Mouse (Mus musculus): ENCODE results near the gene Colec11. TPM values are rescaled to one million over a fixed set of nuclear protein-coding genes. Genes with fewer than 3 reads are reported as not detected.

The Colec11 gene
- polyA plus RNA-seq, 1 experiment from 2014 or later = not detected

DNA sequence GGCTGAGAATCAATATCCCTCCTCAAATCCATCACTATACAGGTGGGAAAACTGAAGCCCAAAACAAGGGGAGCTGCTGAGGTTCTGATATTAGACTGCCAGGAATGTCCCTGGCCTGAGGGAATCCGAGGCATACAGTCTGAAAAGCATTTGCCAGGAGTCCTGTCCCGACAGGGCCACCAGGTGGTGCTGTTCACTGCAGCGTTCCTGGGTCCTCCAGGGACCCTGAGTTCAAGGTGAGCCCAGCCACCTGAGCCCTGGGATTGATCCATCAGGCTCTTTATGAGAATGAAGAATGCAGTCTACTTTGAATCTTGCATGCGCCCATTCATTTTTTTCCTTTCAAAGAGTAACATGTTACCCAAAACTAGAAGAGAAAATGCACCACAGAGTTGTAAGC is 44.0 kb downstream of the Colec11 start:
- 32% methylated on average over 4 of the region's 4 CpGs for WGBS
- no peak overlapping the region for H3K27ac ChIP-seq (replicated peaks; ENCODE audit: low read depth, low read length)
- no peak overlapping the region for H3K4me2 ChIP-seq (ENCODE audit: low read depth, low read length)
- ATAC-seq (replicated peaks; ENCODE audit: insufficient number of reproducible peaks, low FRiP score, low TSS enrichment, low read depth) (no peak), DNase-seq (ENCODE audit: low spot score) (peak; percentile 39)
- H3K4me3 ChIP-seq (ENCODE audit: low read depth, low read length) = no peak overlapping the region
- H3K9me3 ChIP-seq (replicated peaks; ENCODE audit: control insufficient read depth, low read length) = no peaks in the 10 kb centered on the region
- no peaks in the 10 kb centered on the region for H3K4me1 ChIP-seq (ENCODE audit: control insufficient read depth, insufficient read depth, low read length)
- no peak overlapping the region for H3K9ac ChIP-seq (replicated peaks; ENCODE audit: low read length)
- H3K36me3 ChIP-seq (replicated peaks; ENCODE audit: control insufficient read depth, insufficient read depth, low read depth, low read length) = no peaks in the 10 kb centered on the region
- no peaks in the 10 kb centered on the region for H3K27me3 ChIP-seq (ENCODE audit: control insufficient read depth, insufficient read depth, low read length)

DNA sequence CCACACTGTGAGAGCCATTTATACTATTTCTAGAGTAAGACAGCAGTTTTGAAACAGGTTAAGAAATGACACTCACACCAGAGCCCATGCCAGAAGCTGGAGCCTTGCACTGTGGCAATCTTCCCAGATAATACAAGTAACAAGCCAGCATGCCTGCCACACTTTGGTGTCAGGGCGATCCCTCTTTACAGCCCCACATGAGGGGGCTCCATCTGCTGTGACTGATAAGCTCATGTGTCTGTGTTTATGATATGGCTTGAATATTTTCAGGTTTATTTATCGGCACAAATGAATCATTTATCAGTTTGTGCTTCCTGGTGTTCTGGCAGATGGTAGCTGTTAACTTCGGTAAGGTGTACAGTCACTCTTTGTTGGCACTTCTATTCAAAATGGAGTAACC is 45.0 kb downstream of the Colec11 start:
- ATAC-seq (replicated peaks; ENCODE audit: insufficient number of reproducible peaks, low FRiP score, low TSS enrichment, low read depth) = no peak
- Histone ChIP-seq H3K9ac (replicated peaks; ENCODE audit: low read length) (no peak overlapping the region), H3K4me3 (ENCODE audit: low read depth, low read length) (no peak overlapping the region), H3K4me1 (ENCODE audit: control insufficient read depth, insufficient read depth, low read length) (no peaks in the 10 kb centered on the region), H3K27me3 (ENCODE audit: control insufficient read depth, insufficient read depth, low read length) (no peaks in the 10 kb centered on the region), H3K9me3 (replicated peaks; ENCODE audit: control insufficient read depth, low read length) (no peaks in the 10 kb centered on the region), H3K27ac (replicated peaks; ENCODE audit: low read depth, low read length) (no peak overlapping the region), H3K4me2 (ENCODE audit: low read depth, low read length) (no peak overlapping the region), H3K36me3 (replicated peaks; ENCODE audit: control insufficient read depth, insufficient read depth, low read depth, low read length) (no peaks in the 10 kb centered on the region)
- no peak for DNase-seq (ENCODE audit: low spot score)
- WGBS = 85% methylated on average over 3 of the region's 3 CpGs

GRCm38 (mm10) chr12:28575366-28576070 is 47.7 kb downstream of the Colec11 start:
- H3K36me3 ChIP-seq (replicated peaks; ENCODE audit: control insufficient read depth, insufficient read depth, low read depth, low read length) = no peaks in the 10 kb centered on the region
- H3K4me1 ChIP-seq (ENCODE audit: control insufficient read depth, insufficient read depth, low read length) = no peaks in the 10 kb centered on the region
- H3K9me3 ChIP-seq (replicated peaks; ENCODE audit: control insufficient read depth, low read length) = no peaks in the 10 kb centered on the region
- H3K4me3 ChIP-seq (ENCODE audit: low read depth, low read length) = no peak overlapping the region
- no peak overlapping the region for H3K27ac ChIP-seq (replicated peaks; ENCODE audit: low read depth, low read length)
- H3K9ac ChIP-seq (replicated peaks; ENCODE audit: low read length) = no peak overlapping the region
- ATAC-seq (replicated peaks; ENCODE audit: insufficient number of reproducible peaks, low FRiP score, low TSS enrichment, low read depth) (no peak), DNase-seq (ENCODE audit: low spot score) (no peak)
- H3K27me3 ChIP-seq (ENCODE audit: control insufficient read depth, insufficient read depth, low read length) = no peaks in the 10 kb centered on the region
- H3K4me2 ChIP-seq (ENCODE audit: low read depth, low read length) = no peak overlapping the region
- WGBS = 74% methylated on average over 6 of the region's 6 CpGs

DNA sequence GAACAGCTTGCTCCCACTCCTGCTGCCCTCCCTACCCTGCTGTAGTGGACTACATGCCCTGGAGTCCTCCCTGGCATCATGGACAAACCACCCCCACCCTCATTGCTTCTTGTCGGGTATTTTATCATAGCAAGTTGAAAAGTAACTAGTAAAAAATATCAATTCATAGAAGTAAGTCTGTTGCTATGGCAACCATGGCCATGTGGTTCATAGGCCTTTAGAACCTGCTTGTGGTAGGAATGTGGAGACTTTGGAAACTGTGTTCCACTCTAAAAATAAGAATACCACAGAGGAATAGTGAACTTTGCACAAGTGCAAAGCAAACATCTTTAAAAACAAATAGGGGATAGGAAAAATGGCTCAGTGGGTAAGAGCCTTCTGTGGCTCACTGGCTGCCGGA is 50.9 kb downstream of the Colec11 start:
- Histone ChIP-seq H3K4me2 (ENCODE audit: low read depth, low read length) (no peak overlapping the region), H3K27me3 (ENCODE audit: control insufficient read depth, insufficient read depth, low read length) (no peaks in the 10 kb centered on the region), H3K27ac (replicated peaks; ENCODE audit: low read depth, low read length) (no peak overlapping the region), H3K36me3 (replicated peaks; ENCODE audit: control insufficient read depth, insufficient read depth, low read depth, low read length) (no peaks in the 10 kb centered on the region), H3K9me3 (replicated peaks; ENCODE audit: control insufficient read depth, low read length) (no peaks in the 10 kb centered on the region), H3K9ac (replicated peaks; ENCODE audit: low read length) (no peak overlapping the region), H3K4me3 (ENCODE audit: low read depth, low read length) (no peak overlapping the region), H3K4me1 (ENCODE audit: control insufficient read depth, insufficient read depth, low read length) (no peaks in the 10 kb centered on the region)
- 89% methylated on average over 2 of the region's 2 CpGs for WGBS
- no peak for DNase-seq (ENCODE audit: low spot score)
- ATAC-seq (replicated peaks; ENCODE audit: insufficient number of reproducible peaks, low FRiP score, low TSS enrichment, low read depth) = no peak

- no peak for DNase-seq (ENCODE audit: low spot score)
- H3K4me3 ChIP-seq (ENCODE audit: low read depth, low read length) = no peak within 1 kb of the TSS
- H3K27ac ChIP-seq (replicated peaks; ENCODE audit: low read depth, low read length) = no peak within 1 kb of the TSS
- H3K36me3 ChIP-seq (replicated peaks; ENCODE audit: control insufficient read depth, insufficient read depth, low read depth, low read length) = no peaks in the 10 kb centered on the region
- no peak within 1 kb of the TSS for H3K4me2 ChIP-seq (ENCODE audit: low read depth, low read length)
- ATAC-seq (replicated peaks; ENCODE audit: insufficient number of reproducible peaks, low FRiP score, low TSS enrichment, low read depth) = no peak
- no peak within 1 kb of the TSS for H3K9ac ChIP-seq (replicated peaks; ENCODE audit: low read length)
- no peaks in the 10 kb centered on the region for H3K27me3 ChIP-seq (ENCODE audit: control insufficient read depth, insufficient read depth, low read length)
- H3K9me3 ChIP-seq (replicated peaks; ENCODE audit: control insufficient read depth, low read length) = no peaks in the 10 kb centered on the region
- WGBS = 73% methylated on average over 15 of the region's 15 CpGs
- H3K4me1 ChIP-seq (ENCODE audit: control insufficient read depth, insufficient read depth, low read length) = no peaks in the 10 kb centered on the region
Observed at GRCm38 (mm10) chr12:28552299-28552698, 70.9 kb downstream of the Colec11 start, which contains the start of gene Dcdc2c. Gene Dcdc2c (minus strand): TSS chr12:28552399.

GRCm38 (mm10) chr12:28551775-28552174 is 71.4 kb downstream of the Colec11 start:
- no peaks in the 10 kb centered on the region for H3K4me1 ChIP-seq (ENCODE audit: control insufficient read depth, insufficient read depth, low read length)
- no peak overlapping the region for H3K4me3 ChIP-seq (ENCODE audit: low read depth, low read length)
- no peak overlapping the region for H3K9ac ChIP-seq (replicated peaks; ENCODE audit: low read length)
- ATAC-seq (replicated peaks; ENCODE audit: insufficient number of reproducible peaks, low FRiP score, low TSS enrichment, low read depth) (no peak), DNase-seq (ENCODE audit: low spot score) (no peak)
- 82% methylated on average over 18 of the region's 18 CpGs for WGBS
- no peaks in the 10 kb centered on the region for H3K27me3 ChIP-seq (ENCODE audit: control insufficient read depth, insufficient read depth, low read length)
- H3K9me3 ChIP-seq (replicated peaks; ENCODE audit: control insufficient read depth, low read length) = no peaks in the 10 kb centered on the region
- H3K4me2 ChIP-seq (ENCODE audit: low read depth, low read length) = no peak overlapping the region
- H3K27ac ChIP-seq (replicated peaks; ENCODE audit: low read depth, low read length) = no peak overlapping the region
- H3K36me3 ChIP-seq (replicated peaks; ENCODE audit: control insufficient read depth, insufficient read depth, low read depth, low read length) = no peaks in the 10 kb centered on the region

- no peak overlapping the region for H3K4me3 ChIP-seq (ENCODE audit: low read depth, low read length)
- H3K9me3 ChIP-seq (replicated peaks; ENCODE audit: control insufficient read depth, low read length) = no peaks in the 10 kb centered on the region
- 65% methylated on average over 4 of the region's 4 CpGs for WGBS
- no peak overlapping the region for H3K4me2 ChIP-seq (ENCODE audit: low read depth, low read length)
- no peak overlapping the region for H3K9ac ChIP-seq (replicated peaks; ENCODE audit: low read length)
- no peaks in the 10 kb centered on the region for H3K27me3 ChIP-seq (ENCODE audit: control insufficient read depth, insufficient read depth, low read length)
- no peak overlapping the region for H3K27ac ChIP-seq (replicated peaks; ENCODE audit: low read depth, low read length)
- no peak for ATAC-seq (replicated peaks; ENCODE audit: insufficient number of reproducible peaks, low FRiP score, low TSS enrichment, low read depth)
- no peak for DNase-seq (ENCODE audit: low spot score)
- H3K4me1 ChIP-seq (ENCODE audit: control insufficient read depth, insufficient read depth, low read length) = no peaks in the 10 kb centered on the region
- no peaks in the 10 kb centered on the region for H3K36me3 ChIP-seq (replicated peaks; ENCODE audit: control insufficient read depth, insufficient read depth, low read depth, low read length)
Observed at GRCm38 (mm10) chr12:28548887-28549286, 74.3 kb downstream of the Colec11 start.

Data from embryonic facial prominence, embryonic 11.5 days (tissue).